Mouse (Mus musculus) spleen, adult 2 months (tissue): Measurements from ENCODE around the gene Ncs1. TPM values are rescaled to one million over a fixed set of nuclear protein-coding genes. Genes with fewer than 3 reads are reported as not detected.

Experiments used
- DNase-seq, 2 experiments: peaks; one replicate each; pipeline versions ENCODE4 v3.0.0 to v3.0.0-alpha.2; 2012 to 2021; ENCODE audit warnings: low spot score in 2 of 2, low read depth in 1 of 2
- H3K27ac ChIP-seq: fragments of 200-500 bp; 2 replicates; pipeline ENCODE4 v1.5.1; 2012; ENCODE audit warnings: low read length, inconsistent platforms; ENCODE audit not compliant: insufficient read depth
- H3K27me3 ChIP-seq: fragments of 200-500 bp; 2 replicates; pipeline ENCODE4 v1.6.1; 2012; ENCODE audit warnings: mild to moderate bottlenecking, moderate library complexity, low read length, inconsistent platforms; ENCODE audit not compliant: control insufficient read depth, insufficient read depth
- H3K36me3 ChIP-seq: fragments of 200-500 bp; 2 replicates; pipeline ENCODE4 v1.6.1; 2012; ENCODE audit warnings: mild to moderate bottlenecking, low read length, inconsistent platforms; ENCODE audit not compliant: control insufficient read depth, insufficient read depth
- H3K4me1 ChIP-seq: fragments of 200-500 bp; 2 replicates; pipeline ENCODE4 v1.6.1; 2011; ENCODE audit warnings: inconsistent platforms; ENCODE audit not compliant: control insufficient read depth, insufficient read depth, insufficient read length
- H3K4me3 ChIP-seq: fragments of 200-500 bp; 2 replicates; pipeline ENCODE4 v1.5.1; 2011; ENCODE audit warnings: mild to moderate bottlenecking, inconsistent platforms; ENCODE audit not compliant: insufficient read depth, insufficient read length; ENCODE audit errors: extremely low read depth
- CTCF ChIP-seq: fragments of 200-500 bp; IDR thresholded peaks from 2 replicates; pipeline ENCODE4 v1.5.1; 2011; ENCODE audit warnings: mild to moderate bottlenecking, inconsistent platforms; ENCODE audit not compliant: insufficient read depth, insufficient read length, insufficient replicate concordance; ENCODE audit errors: extremely low read depth
- POLR2A ChIP-seq: fragments of 200-500 bp; IDR thresholded peaks from 2 replicates; pipeline ENCODE4 v1.6.1; 2011; ENCODE audit warnings: low read depth, low read length, inconsistent platforms
- WGBS: fragments of 180-500 bp; shearing (Covaris S2); methylation state at CpG from one replicate; pipeline ENCODE4 v1.1.7; 2018; 5-methylcytosine and 5-hydroxymethylcytosine counted together
- polyA plus RNA-seq: library from polyadenylated mRNA; depleted of rRNA; stranded (reverse); fragments of >200 nt; gene quantifications from 2 replicates; pipeline ENCODE4 v1.2.3, GENCODE M21; 2012; rRNA removed

The Ncs1 gene
- polyA plus RNA-seq = 1.2 and 1.3 TPM in 2 replicates

- 2% methylated on average over 73 of the region's 89 CpGs for WGBS
- Histone ChIP-seq H3K27me3 (peaks cover 14% of the 10 kb centered on the region), H3K4me3 (peak within 1 kb of the TSS; percentile 55), H3K4me1 (peaks cover 13% of the 10 kb centered on the region), H3K36me3 (no peaks in the 10 kb centered on the region), H3K27ac (no peak within 1 kb of the TSS)
- peak in 1 of 2 experiments; percentile 19 for DNase-seq
- TF ChIP-seq CTCF = no peak
- no peak; the same call in 1 of the 2 replicates for TF ChIP-seq POLR2A
Observed at GRCm38 (mm10) chr2:31245491-31246141, at the start of gene Ncs1. Ncs1 (plus strand) TSS chr2:31245823.

DNA sequence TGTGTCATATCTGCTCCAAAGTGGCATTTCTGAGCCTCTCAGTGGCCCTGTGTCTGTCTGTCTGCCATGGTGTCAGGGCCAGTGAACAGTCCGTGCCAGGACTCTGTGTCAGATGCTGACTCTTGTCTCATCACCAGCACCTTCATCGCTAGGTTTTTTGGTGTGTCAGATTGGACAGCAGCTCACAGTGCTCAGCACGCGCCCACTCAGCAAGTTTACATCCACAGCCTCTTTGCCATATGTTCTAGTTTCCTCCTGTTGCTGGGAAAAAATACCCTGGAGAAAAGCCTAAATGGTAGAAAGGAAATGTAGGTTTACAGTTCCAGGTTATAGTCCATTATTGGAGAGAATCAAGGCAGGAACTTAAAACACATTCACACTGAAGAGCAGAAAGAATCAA is 47.0 kb upstream of the Ncs1 start:
- 93% methylated on average over 4 of the region's 4 CpGs for WGBS
- Histone ChIP-seq H3K4me1 (no peaks in the 10 kb centered on the region), H3K27ac (no peak overlapping the region), H3K36me3 (peaks cover 8% of the 10 kb centered on the region; the same call in 1 of the 2 replicates), H3K27me3 (no peaks in the 10 kb centered on the region), H3K4me3 (no peak overlapping the region)
- DNase-seq = no peak
- TF ChIP-seq CTCF (no peak), POLR2A (no peak)

- 70% methylated on average over 2 of the region's 2 CpGs for WGBS
- Histone ChIP-seq H3K4me3 (no peak overlapping the region), H3K4me1 (no peaks in the 10 kb centered on the region), H3K27ac (no peak overlapping the region), H3K27me3 (no peaks in the 10 kb centered on the region), H3K36me3 (peaks cover 8% of the 10 kb centered on the region; the same call in 1 of the 2 replicates)
- TF ChIP-seq CTCF (no peak), POLR2A (no peak)
- DNase-seq = no peak
Observed at GRCm38 (mm10) chr2:31200051-31200450, 45.6 kb upstream of the Ncs1 start.

GRCm38 (mm10) chr2:31201851-31202250 is 43.8 kb upstream of the Ncs1 start:
- Histone ChIP-seq H3K27ac (no peak overlapping the region), H3K27me3 (no peaks in the 10 kb centered on the region), H3K4me1 (no peaks in the 10 kb centered on the region), H3K36me3 (peaks cover 8% of the 10 kb centered on the region; the same call in 1 of the 2 replicates), H3K4me3 (no peak overlapping the region)
- TF ChIP-seq CTCF (no peak), POLR2A (no peak)
- DNase-seq = no peak
- 92% methylated on average over 7 of the region's 7 CpGs for WGBS

DNA sequence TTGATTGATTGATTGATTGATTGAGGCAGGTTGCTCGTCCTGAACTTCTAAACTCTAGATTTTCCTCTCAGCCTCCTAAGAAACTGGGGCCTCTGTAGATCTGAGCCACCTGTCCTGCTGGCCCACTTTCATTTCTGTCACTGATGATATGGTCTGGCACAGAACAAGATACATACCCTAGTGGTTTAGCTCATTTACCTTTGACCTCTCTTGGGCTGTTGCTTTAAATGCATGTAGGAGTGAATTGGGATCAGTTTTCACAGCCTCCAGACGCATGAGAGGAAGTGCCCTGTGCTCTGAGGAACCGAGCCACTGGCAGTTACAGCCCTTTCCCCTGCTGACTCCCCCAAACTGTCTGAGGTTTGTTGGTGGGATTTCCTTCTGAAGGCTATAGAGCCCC is 43.3 kb upstream of the Ncs1 start:
- no peak for DNase-seq
- no peaks in the 10 kb centered on the region for H3K27me3 ChIP-seq
- H3K36me3 ChIP-seq = peaks cover 9% of the 10 kb centered on the region; the same call in 1 of the 2 replicates
- H3K27ac ChIP-seq = no peak overlapping the region
- 42% methylated on average over 3 of the region's 3 CpGs for WGBS
- H3K4me1 ChIP-seq = no peaks in the 10 kb centered on the region
- TF ChIP-seq POLR2A = no peak
- TF ChIP-seq CTCF = no peak
- H3K4me3 ChIP-seq = no peak overlapping the region

DNA sequence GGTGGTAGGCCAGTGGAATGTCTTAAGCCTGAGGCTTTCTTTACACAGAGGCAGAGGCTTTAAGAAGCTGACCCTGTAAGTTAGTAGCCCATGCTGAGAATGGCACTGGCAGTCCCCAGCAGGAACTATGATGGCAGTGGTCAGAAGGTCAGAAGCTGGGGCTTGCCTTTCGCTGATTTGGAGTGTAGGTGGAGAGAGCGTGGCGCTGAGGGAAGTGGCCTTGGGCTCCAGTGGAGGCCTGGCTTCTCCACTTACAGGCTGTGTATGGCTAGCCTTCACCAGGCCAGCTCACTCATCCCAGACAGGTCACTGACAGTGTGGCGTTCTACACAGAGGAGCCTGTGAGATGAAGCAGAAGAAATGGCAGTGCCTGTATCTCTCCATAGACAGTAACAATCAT is 42.7 kb upstream of the Ncs1 start:
- TF ChIP-seq POLR2A = no peak
- no peak for TF ChIP-seq CTCF
- Histone ChIP-seq H3K27me3 (no peaks in the 10 kb centered on the region), H3K4me3 (no peak overlapping the region), H3K36me3 (peaks cover 12% of the 10 kb centered on the region; the same call in 1 of the 2 replicates), H3K27ac (no peak overlapping the region), H3K4me1 (no peaks in the 10 kb centered on the region)
- no peak for DNase-seq
- WGBS = 88% methylated on average over 4 of the region's 4 CpGs

DNA sequence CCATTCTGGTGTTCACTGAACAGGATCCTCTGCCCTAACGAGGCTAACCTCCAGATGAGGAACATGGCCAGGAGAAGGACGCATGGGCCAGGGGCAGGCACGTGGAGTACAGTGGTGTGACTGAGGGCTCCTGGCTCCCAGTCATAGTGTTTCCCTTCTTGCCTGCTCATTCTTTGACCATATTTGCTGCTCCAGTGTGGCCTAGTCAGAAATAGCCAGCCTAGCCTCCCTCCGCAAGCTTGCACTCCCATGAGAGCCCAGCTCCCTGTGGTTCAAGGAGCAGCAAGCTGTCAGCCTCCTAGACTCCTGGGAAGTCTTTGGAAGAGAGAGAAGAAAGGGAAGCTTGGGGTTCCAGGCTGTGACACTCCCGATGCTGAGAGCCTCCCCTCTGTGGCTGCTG is 40.9 kb upstream of the Ncs1 start:
- H3K27ac ChIP-seq = no peak overlapping the region
- no peaks in the 10 kb centered on the region for H3K27me3 ChIP-seq
- WGBS = 86% methylated on average over 5 of the region's 5 CpGs
- DNase-seq = no peak
- no peaks in the 10 kb centered on the region for H3K4me1 ChIP-seq
- H3K4me3 ChIP-seq = no peak overlapping the region
- TF ChIP-seq POLR2A = no peak
- H3K36me3 ChIP-seq = peaks cover 16% of the 10 kb centered on the region
